ENCODE assay signal across 8 mouse cellular contexts in the genomic region with DNA sequence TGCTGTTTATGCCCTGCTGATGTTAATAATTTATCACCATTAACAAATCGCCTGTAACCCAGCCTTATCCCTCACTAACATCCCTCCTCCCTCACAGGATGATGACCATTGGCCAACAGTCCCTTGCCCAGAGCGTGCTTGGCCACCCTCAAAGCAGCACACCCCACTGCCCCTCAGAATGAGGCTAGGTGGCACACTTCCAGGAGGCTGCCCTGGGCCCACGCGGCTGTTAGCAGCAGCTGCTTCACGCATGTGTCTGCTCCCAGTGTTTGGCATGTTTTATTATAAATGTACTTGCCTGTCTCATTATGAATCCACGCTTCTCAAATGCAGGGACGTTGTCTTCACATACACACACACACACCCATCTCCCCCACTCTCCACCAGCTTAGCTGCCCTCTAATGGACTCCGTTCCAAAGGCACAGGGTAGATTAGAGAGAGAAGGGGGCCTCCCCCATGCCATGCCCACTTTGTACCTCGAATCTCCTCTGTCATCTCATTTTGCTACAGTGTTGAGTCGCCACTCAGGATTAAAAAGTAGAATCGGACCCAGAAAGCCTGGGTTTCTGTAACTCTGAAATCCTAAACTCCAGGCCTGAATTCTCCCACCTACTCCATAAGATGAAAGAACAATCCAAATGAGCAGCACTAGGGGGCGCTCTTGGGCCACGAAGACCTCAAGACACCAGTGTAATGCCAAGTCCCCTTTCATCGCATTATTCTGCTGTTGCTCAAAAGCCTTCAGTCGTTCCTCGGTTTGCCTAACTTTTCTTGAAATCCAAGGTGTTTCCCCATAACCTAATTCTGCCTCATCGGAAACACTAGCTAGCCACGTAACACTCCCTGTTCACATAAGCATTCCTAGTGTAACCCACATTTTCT. TPM values are rescaled to one million over a fixed set of nuclear protein-coding genes. Genes with fewer than 3 reads are reported as not detected.
DNase-seq lines count a peak whose midpoint lies in the region; ATAC-seq lines count a peak whose summit lies in the region.

No protein-coding gene starts in this region.

- H3K27ac ChIP-seq in forebrain, embryonic 14.5 days (ENCODE audit: low read depth, low read length), result 0 out of 2 replicates have a peak overlapping the region, but pooled peaks have one; percentile 1

- 28% methylated on average over 18 of the region's 18 CpGs for WGBS in forebrain, embryonic 14.5 days

- H3K36me3 ChIP-seq in forebrain, embryonic 14.5 days (ENCODE audit: control insufficient read depth, insufficient read depth, low read length), result no peaks in the 10 kb centered on the region

- no peak overlapping the region for H3K4me3 ChIP-seq in forebrain, embryonic 14.5 days (ENCODE audit: low read depth, low read length)

- peak; percentile 89 for DNase-seq in MN1 (ENCODE audit: low spot score)
- DNase-seq in cerebellum, adult 11 months, result peak; percentile 86
- DNase-seq in forebrain, embryonic 14.5 days (ENCODE audit: low spot score), result peak; percentile 96
- peak; percentile 90 to 95 for DNase-seq in heart, postnatal 10 days
- DNase-seq in layer of hippocampus, adult 11-12 months (ENCODE audit: low spot score), result peak; percentile 95
- peak; percentile 82 to 89 for DNase-seq in lung, adult 18-20 months
- peak; percentile 83 for DNase-seq in ovary, postnatal 14 days (ENCODE audit: low spot score)
- peak; percentile 87 for DNase-seq in thymus, postnatal 25 days

- H3K4me1 ChIP-seq in forebrain, embryonic 14.5 days (ENCODE audit: control insufficient read depth, insufficient read depth, low read length), result peaks cover 13% of the 10 kb centered on the region

- peak; percentile 75 for ATAC-seq in forebrain, embryonic 14.5 days

- intact Hi-C loops in heart, postnatal 10 days (cut with DNase I), result loop anchor here (1.0 to 5.0 kb wide), 3 partner anchors 57 to 267 kb away; no protein-coding TSS in a partner anchor

- no peaks in the 10 kb centered on the region for H3K27me3 ChIP-seq in forebrain, embryonic 14.5 days (replicated peaks; ENCODE audit: control insufficient read depth, insufficient read depth, low read length)

- H3K9ac ChIP-seq in forebrain, embryonic 14.5 days (ENCODE audit: low read length), result no peak overlapping the region; the same call in 1 of the 2 replicates

- no peak overlapping the region for H3K4me2 ChIP-seq in forebrain, embryonic 14.5 days (ENCODE audit: low read length)

- H3K9me3 ChIP-seq in forebrain, embryonic 14.5 days (replicated peaks; ENCODE audit: control insufficient read depth, low read length), result no peaks in the 10 kb centered on the region

RNA-seq across cellular contexts. Expression of a gene that starts 8.5 kb away (rescaled TPM):
- polyA plus RNA-seq in forebrain, embryonic 14.5 days (2014; fragmentation: Nextera tagmentation; extraction: Ambion mirVana), result 13.2 and 14.1 TPM in 2 replicates
- total RNA-seq in heart, postnatal 10 days (2021), result 100 to 1,000 TPM; 147 to 156 TPM

RNA-seq across cellular contexts. Expression of a gene that starts 12.5 kb away (rescaled TPM):
- 31.3 and 35.1 TPM in 2 replicates for polyA plus RNA-seq in forebrain, embryonic 14.5 days (2014; fragmentation: Nextera tagmentation; extraction: Ambion mirVana)
- 10 to 100 TPM; 18.1 TPM for total RNA-seq in heart, postnatal 10 days (2021)

RNA-seq across cellular contexts. Expression of a gene that starts 12.5 kb away (rescaled TPM):
- polyA plus RNA-seq in forebrain, embryonic 14.5 days (2014; fragmentation: Nextera tagmentation; extraction: Ambion mirVana), result 0.11 and 0.16 TPM in 2 replicates
- total RNA-seq in heart, postnatal 10 days (2021), result under 1 TPM; 0.10 to 0.12 TPM

RNA-seq across cellular contexts. Expression of a gene that starts 18.7 kb away (rescaled TPM):
- polyA plus RNA-seq in forebrain, embryonic 14.5 days (2014; fragmentation: Nextera tagmentation; extraction: Ambion mirVana), result 2.6 and 3.2 TPM in 2 replicates
- total RNA-seq in heart, postnatal 10 days (2021), result 10 to 100 TPM; 15.5 to 21.3 TPM

RNA-seq across cellular contexts. Expression of a gene that starts 24.3 kb away (rescaled TPM):
- polyA plus RNA-seq in forebrain, embryonic 14.5 days (2014; fragmentation: Nextera tagmentation; extraction: Ambion mirVana), result 0.31 TPM in 1 of 2 replicates, not detected in the other
- total RNA-seq in heart, postnatal 10 days (2021), result not detected
